Mouse (Mus musculus): Measurements from ENCODE around the gene Msrb3. TPM values are rescaled to one million over a fixed set of nuclear protein-coding genes. Genes with fewer than 3 reads are reported as not detected.

Gene Msrb3
- total RNA-seq, 2 experiments from 2014 or later = 5.2 to 6.8 TPM

DNA sequence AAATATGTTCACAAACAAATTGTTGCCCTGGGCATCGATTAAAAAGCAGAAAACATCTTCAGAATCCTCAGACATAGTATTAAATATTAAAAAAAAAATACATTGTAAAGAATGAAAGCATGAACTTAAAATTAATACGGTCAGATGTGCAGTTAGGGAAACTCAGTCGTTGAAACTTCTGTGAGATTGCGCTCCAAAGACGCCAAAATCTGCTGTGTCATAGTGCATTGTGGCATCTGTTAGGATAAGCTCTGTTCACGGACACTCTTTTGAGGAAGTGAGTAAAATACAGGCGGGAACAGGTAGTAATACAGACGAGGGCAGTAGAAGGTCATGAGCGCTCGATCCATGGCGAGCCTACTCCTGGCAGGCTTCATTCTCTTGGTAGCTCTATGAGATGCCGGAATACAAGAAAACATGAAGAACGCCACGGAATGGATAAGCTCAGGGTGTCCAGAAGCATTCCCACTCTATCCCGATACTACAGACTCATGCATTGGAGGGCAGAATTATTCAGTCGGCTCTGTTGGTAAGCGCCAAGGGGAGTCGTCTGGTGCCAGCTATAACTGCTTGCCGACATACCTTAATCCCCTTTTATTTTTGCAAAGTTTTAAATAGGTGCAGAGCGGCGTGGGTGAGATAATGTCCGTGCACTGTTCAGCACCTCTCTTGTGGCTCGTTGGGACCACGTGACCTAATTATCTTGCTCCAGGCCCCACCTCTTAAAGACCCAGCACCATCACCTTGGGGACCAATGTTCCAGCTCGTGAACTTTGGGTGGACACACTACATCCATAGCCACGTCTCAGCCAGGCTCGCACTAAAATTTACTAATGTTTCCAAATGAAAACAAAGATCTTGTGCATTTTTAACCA lies 71.9 kb downstream of the Msrb3 start:
- no peak for DNase-seq (ENCODE audit: low spot score in 2 of 2)
- intact Hi-C loops (cut with DNase I) = no loop called here

- intact Hi-C loops (cut with DNase I) = no loop called here
- no peak for DNase-seq (ENCODE audit: low spot score in 2 of 2)
Measured at GRCm38 (mm10) chr10:120826381-120826780, 72.5 kb downstream of the Msrb3 start.

DNA sequence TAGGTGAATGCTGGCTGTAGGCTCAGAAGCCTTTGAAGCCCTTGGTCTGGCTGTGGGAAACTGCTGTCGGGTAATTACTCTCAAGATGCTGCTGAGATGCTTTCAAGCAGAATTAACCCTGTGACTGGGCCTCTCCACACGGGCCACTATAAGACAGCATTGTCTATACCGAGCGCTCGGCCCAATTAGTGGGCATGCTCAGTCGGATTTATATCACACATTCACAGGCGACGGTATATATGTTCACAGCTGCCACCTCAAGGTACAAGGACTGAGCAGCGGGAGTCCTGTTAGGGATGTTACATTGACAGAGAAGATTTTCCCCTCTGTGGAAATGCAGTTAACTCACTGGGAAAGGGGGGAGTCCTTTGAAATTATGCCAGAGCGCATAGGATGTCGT lies 73.3 kb downstream of the Msrb3 start:
- no peak for DNase-seq (ENCODE audit: low spot score in 2 of 2)
- intact Hi-C loops (cut with DNase I) = no loop called here

- DNase-seq (ENCODE audit: low spot score in 2 of 2) = no peak
- intact Hi-C loops (cut with DNase I) = no loop called here
Measured at GRCm38 (mm10) chr10:120821491-120822358, 77.2 kb downstream of the Msrb3 start.

DNA sequence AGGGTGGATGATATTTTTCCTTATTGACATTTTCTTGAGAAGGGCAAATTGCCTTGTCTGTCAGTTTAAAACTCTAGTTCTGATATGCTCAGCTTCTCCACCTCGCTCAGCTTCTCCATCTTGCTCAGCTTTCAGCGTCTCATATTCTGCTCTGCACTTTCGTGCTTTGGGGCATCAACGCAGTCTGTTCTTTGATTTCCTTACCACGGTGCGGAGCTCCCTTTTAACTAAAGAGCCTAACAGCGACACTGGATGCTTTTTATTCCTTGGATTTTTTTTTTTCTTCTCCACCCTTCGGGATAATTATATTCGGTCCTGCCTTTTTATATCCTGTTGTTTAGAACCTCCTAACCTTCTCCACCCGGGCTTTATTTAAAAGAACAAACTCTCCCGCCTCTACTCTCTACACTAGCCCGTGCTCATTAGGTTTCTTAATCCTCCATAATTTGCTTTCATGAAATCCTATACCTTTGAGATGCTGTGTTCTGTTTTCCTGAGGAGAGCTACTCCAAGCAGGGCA lies 78.1 kb downstream of the Msrb3 start:
- intact Hi-C loops (cut with DNase I) = no loop called here
- no peak for DNase-seq (ENCODE audit: low spot score in 2 of 2)

GRCm38 (mm10) chr10:120815290-120815689 lies 83.6 kb downstream of the Msrb3 start:
- intact Hi-C loops (cut with DNase I) = no loop called here
- no peak for DNase-seq (ENCODE audit: low spot score in 2 of 2)

DNA sequence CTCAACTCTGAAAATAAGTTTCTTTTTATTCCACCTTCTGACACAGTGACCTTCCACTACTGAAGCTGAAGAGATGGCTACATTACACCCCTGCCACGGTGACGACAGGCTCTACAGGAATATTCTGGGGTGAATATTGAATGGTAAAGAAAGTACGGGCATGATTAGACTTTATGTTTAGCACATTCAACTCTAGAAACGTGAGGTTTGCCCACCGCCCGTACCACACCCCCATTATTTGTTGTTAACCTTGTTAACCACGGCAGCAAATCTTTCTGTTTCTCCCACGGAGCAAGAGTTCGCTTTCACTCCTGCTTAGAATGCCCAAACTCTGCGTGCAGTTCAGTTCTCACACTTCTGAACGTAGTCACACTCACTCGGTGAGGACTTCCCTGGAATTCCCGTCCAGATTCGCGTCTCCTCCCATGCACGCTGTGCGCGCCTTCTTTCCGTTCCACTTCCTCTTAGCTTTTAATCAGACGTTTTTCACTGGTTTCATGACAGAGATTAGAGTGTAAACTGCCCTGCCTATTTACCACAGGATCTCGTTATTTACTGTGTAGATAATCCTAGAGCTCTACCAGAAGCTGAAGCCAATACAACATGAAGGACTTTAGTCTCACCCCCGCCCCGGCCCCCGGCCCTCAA lies 87.0 kb downstream of the Msrb3 start:
- DNase-seq (ENCODE audit: low spot score in 2 of 2) = no peak
- intact Hi-C loops (cut with DNase I) = no loop called here

DNA sequence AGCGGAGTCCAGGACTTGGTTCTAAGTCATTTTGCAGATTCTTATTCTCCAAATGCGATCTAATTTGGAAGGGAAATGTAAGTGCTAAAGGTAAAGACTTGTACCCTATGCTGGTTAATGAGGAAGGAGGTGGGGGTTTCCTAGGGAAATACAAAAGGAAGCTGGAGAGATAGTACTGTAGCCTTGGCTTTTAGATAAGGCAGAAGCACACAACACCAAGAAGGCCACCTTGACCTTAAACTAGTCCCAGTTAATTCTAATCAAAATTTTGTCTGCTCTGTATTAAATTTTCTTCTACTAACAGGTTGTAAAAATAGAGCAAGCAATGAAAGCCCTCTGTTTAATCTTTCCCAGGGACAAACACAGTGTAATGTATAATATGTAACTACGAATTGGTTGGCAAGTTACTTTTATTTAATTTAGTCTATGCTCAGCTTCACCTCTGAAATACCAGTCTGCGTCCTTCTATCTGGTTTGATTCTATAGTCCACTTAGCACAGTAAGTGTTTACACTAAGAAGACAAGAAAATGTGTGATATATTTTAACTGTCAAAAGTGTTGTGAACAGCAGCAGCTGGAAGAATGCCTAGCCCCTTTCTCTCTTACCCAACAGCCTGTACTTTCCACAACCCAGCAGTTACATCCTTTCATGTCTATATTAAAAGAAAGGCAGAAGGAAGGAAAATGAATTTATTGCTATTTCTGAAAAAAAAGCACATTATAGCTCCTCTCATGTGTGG lies 87.9 kb downstream of the Msrb3 start:
- no peak for DNase-seq (ENCODE audit: low spot score in 2 of 2)
- intact Hi-C loops (cut with DNase I) = no loop called here

- intact Hi-C loops (cut with DNase I) = no loop called here
- DNase-seq (ENCODE audit: low spot score in 2 of 2) = no peak
Measured at GRCm38 (mm10) chr10:120810053-120810696, 88.7 kb downstream of the Msrb3 start.

DNA sequence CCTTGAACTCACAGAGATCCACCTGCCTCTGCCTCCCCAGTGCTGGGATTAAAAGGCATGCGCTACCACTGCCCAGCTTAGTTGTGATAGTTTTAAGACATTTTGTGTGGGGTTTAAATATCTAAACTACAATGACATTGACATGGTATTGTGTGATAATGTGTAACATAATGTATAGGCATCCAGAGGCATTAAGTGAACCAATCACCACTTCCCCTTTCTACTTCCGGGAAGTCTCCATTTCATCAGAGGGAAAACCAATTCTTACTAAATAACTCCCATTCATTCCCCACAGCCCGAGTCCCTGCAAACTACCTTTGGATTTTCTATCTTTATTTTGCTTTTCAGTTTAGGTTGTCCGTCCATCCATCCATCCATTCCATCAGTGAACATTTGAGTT lies 90.7 kb downstream of the Msrb3 start:
- DNase-seq (ENCODE audit: low spot score in 2 of 2) = no peak

DNA sequence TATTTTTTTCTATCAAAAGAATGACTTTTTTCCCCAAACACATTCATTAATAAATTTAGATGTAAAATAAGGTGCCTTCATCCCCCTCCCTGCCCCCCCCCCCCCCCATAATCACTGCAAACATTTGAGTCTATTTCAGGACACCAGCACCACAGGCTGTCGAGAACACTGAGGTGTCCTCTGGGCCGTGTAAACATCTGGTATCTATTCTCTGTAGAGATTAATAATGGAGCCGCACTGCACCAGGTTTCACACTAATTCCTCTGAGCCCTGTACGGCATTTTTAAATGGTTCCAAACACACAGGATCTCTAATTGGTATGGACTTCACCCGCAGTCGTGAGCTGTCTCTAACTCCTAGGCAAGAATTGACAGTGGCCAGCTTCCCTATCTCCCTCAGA lies 97.8 kb downstream of the Msrb3 start:
- intact Hi-C loops (cut with DNase I) = loop anchor here (5.0 kb wide), 1 partner anchor 59 kb away; no protein-coding TSS in a partner anchor
- no peak for DNase-seq (ENCODE audit: low spot score in 2 of 2)

More for the DNA sequence above, 90.7 kb downstream of the Msrb3 start:
- intact Hi-C loops (cut with DNase I) = no loop called here

DNA sequence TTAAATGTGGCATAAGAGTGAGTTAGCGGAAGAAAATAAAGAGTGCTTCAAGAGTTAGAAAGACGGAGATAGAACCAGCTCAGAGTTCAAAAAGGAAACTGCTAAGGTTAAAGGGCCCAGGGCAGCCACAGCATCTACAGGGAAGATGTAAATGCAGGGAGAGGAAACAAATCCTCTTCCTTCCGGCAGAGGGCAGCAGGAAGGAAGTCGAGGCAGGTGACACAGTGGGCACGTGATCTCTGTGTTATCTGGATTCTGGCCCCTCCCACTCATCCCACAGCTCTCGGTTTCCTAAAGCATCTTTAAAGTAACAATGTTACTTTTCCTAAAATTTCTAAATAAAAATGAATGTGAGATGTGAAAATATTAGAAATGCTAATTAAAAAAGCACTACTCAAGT lies 99.4 kb downstream of the Msrb3 start:
- intact Hi-C loops (cut with DNase I) = no loop called here
- no peak for DNase-seq (ENCODE audit: low spot score in 2 of 2)

DNA sequence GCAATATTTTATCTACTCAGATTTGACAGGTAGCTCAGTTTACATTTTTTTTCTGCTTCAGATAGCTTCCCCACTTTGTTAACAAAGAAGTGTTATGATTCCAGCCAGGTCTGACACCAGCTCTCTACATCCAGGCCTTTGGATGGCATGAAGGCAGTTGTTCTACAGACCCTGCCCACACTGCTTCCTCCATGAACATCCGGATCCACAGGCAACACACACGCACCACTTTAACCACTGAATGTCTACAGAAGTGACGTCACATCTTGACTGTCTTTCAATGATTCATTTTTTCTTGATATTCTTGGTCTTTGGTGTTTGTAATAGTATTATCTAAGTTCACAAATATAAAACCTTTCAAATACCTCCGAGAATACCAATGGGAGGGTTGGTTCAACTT lies 102.2 kb downstream of the Msrb3 start:
- no peak for DNase-seq (ENCODE audit: low spot score in 2 of 2)
- intact Hi-C loops (cut with DNase I) = no loop called here

DNA sequence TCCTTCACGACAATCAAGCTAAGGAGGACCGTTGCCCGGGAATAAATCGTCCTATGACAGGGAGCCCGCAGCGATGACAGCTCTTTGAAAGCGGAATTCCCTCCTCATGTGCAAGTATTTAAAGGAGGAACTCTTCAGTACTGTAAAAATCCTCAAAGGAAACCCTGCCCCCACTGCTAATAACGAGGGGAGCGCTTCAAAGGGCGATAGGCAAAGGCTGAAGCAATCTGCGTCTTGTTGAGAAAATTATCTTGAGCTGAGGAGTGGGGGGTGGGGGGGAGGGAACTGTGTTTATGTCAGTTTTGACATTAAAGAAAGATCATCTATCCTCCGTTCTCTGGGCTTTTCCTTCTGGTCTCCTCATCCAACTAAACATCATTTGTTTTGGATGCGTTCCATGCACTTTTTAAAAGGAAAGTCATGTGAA lies 104.5 kb downstream of the Msrb3 start:
- intact Hi-C loops (cut with DNase I) = no loop called here
- DNase-seq (ENCODE audit: low spot score in 2 of 2) = no peak

DNA sequence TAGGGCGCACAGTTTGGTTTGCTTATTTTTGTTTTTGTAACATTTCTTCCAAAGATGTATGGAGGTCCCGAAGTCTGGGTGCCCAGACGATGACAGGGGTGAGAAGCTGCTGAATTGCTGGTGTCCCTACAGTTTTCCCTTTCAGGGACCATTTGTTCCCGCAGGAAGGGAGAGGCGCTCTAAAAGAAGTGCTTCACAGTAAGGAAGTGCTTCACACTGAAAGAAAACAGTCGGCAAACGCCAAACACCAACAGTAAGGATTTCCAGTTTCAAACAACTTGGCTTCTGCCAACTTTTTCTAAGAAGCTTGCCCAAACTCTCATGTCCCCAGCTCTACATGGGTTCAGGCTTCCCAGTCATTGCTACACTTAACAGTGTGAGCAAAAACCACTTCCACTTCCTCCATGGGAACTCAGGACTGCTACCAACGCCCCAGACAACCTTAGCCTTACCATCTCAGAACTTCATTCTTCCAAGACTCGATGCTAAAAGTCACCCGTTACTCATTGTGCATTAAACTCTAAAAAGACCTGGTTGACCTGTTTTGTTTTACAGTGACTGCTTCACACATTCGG lies 106.6 kb downstream of the Msrb3 start:
- intact Hi-C loops (cut with DNase I) = no loop called here
- no peak for DNase-seq (ENCODE audit: low spot score in 2 of 2)

DNA sequence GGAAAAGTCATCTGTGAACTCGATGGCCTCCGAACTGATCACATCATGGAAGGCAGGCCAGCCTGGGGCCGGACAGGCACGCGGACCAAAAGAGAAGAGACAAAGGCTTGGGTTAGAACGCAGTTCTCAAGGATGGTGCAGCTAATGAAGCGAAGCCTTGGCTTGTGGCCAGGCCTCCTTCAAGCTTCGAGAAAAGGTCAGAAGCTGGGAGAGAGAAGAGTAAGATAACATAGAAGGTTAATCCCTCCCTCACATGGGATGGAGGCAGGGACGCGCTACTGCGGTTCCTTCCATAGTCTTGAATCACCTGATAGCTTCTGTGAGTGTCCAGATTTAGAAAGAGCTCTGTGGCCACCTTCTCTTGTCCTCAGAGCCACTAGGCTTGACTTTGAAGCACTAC lies 107.5 kb downstream of the Msrb3 start:
- DNase-seq (ENCODE audit: low spot score in 2 of 2) = no peak
- intact Hi-C loops (cut with DNase I) = no loop called here

- no peak for DNase-seq (ENCODE audit: low spot score in 2 of 2)
Measured at GRCm38 (mm10) chr10:120787202-120787601, 111.7 kb downstream of the Msrb3 start.

GRCm38 (mm10) chr10:120784516-120784915 lies 114.4 kb downstream of the Msrb3 start:
- no peak for DNase-seq (ENCODE audit: low spot score in 2 of 2)
- intact Hi-C loops (cut with DNase I) = no loop called here

More at GRCm38 (mm10) chr10:120787202-120787601, 111.7 kb downstream of the Msrb3 start:
- intact Hi-C loops (cut with DNase I) = no loop called here
